Mouse (Mus musculus) neural tube, embryonic 12.5 days (tissue): Measurements from ENCODE around the gene G3bp2. TPM values are rescaled to one million over a fixed set of nuclear protein-coding genes. Genes with fewer than 3 reads are reported as not detected.

Experiments
- ATAC-seq: fragments of 200-750 bp; cut with Nextera tagmentation; 2 replicates; pipeline ENCODE4 v1.8.0; 2017; ENCODE audit warnings: low read depth, mild to moderate bottlenecking, moderate TSS enrichment, moderate library complexity; ENCODE audit not compliant: low FRiP score
- H3K27ac ChIP-seq: fragments of 300-500 bp; sonication (generic); 2 replicates; pipeline ENCODE4 v1.5.1; 2016
- H3K27me3 ChIP-seq: fragments of 300-500 bp; sonication (generic); replicated peaks from 2 replicates; pipeline ENCODE4 v1.6.1; 2016; ENCODE audit warnings: mild to moderate bottlenecking
- H3K36me3 ChIP-seq: fragments of 300-500 bp; sonication (generic); 2 replicates; pipeline ENCODE4 v1.6.1; 2016; ENCODE audit warnings: mild to moderate bottlenecking
- H3K4me1 ChIP-seq: fragments of 300-500 bp; sonication (generic); 2 replicates; pipeline ENCODE4 v1.6.1; 2016
- H3K4me2 ChIP-seq: fragments of 300-500 bp; sonication (generic); replicated peaks from 2 replicates; pipeline ENCODE4 v1.6.1; 2016; ENCODE audit warnings: mild to moderate bottlenecking
- H3K4me3 ChIP-seq: fragments of 300-500 bp; sonication (generic); 2 replicates; pipeline ENCODE4 v1.5.1; 2016
- H3K9ac ChIP-seq: fragments of 300-500 bp; sonication (generic); 2 replicates; pipeline ENCODE4 v1.6.1; 2016; ENCODE audit warnings: mild to moderate bottlenecking
- H3K9me3 ChIP-seq: fragments of 300-500 bp; sonication (generic); 2 replicates; pipeline ENCODE4 v1.6.1; 2016; ENCODE audit warnings: mild to moderate bottlenecking
- WGBS: fragments of 180-500 bp; shearing (Covaris S2); methylation state at CpG from one replicate; pipeline ENCODE4 v1.1.7; 2016; 5-methylcytosine and 5-hydroxymethylcytosine counted together
- polyA plus RNA-seq: library from polyadenylated mRNA; unstranded; fragments of >200 nt; fragmentation: Nextera tagmentation; extraction: Ambion mirVana; gene quantifications from 2 replicates; pipeline ENCODE4 v1.2.1, GENCODE M21; 2016

G3bp2 gene
- polyA plus RNA-seq, 1 experiment from 2014 or later: 327 TPM

- Histone ChIP-seq H3K27me3 (no peaks in the 10 kb centered on the region), H3K36me3 (no peaks in the 10 kb centered on the region), H3K27ac (no peak overlapping the region), H3K4me1 (no peaks in the 10 kb centered on the region), H3K9ac (no peak overlapping the region), H3K4me2 (no peak overlapping the region), H3K4me3 (no peak overlapping the region), H3K9me3 (no peaks in the 10 kb centered on the region)
- no peak for ATAC-seq
- 92% methylated on average over 6 of the region's 6 CpGs for WGBS
Observed at GRCm38 (mm10) chr5:92096786-92097185, 13.3 kb upstream of the G3bp2 start.

GRCm38 (mm10) chr5:92094062-92094415, 10.5 kb upstream of the G3bp2 start:
- Histone ChIP-seq H3K4me2 (no peak overlapping the region), H3K36me3 (no peaks in the 10 kb centered on the region), H3K27ac (no peak overlapping the region), H3K9ac (no peak overlapping the region), H3K27me3 (no peaks in the 10 kb centered on the region), H3K9me3 (no peaks in the 10 kb centered on the region), H3K4me1 (no peaks in the 10 kb centered on the region), H3K4me3 (no peak overlapping the region)
- 83% methylated on average over 3 of the region's 3 CpGs for WGBS
- no peak for ATAC-seq

GRCm38 (mm10) chr5:92093263-92094061, 9.9 kb upstream of the G3bp2 start:
- 52% methylated on average over 15 of the region's 15 CpGs for WGBS
- Histone ChIP-seq H3K9ac (no peak overlapping the region), H3K27me3 (no peaks in the 10 kb centered on the region), H3K9me3 (no peaks in the 10 kb centered on the region), H3K27ac (no peak overlapping the region), H3K4me3 (no peak overlapping the region), H3K4me1 (no peaks in the 10 kb centered on the region), H3K36me3 (no peaks in the 10 kb centered on the region), H3K4me2 (no peak overlapping the region)
- ATAC-seq: no peak

GRCm38 (mm10) chr5:92087469-92087868, 4.0 kb upstream of the G3bp2 start:
- no peak overlapping the region for H3K4me3 ChIP-seq
- 93% methylated on average over 4 of the region's 4 CpGs for WGBS
- no peak overlapping the region for H3K27ac ChIP-seq
- H3K9ac ChIP-seq: no peak overlapping the region
- H3K4me2 ChIP-seq: no peak overlapping the region
- H3K9me3 ChIP-seq: no peaks in the 10 kb centered on the region
- 0 out of 2 replicates have a peak, but pooled peaks cover under 1% of the 10 kb centered on the region for H3K4me1 ChIP-seq
- H3K36me3 ChIP-seq: no peaks in the 10 kb centered on the region
- no peaks in the 10 kb centered on the region for H3K27me3 ChIP-seq
- no peak for ATAC-seq

GRCm38 (mm10) chr5:92085821-92086550, 2.5 kb upstream of the G3bp2 start:
- Histone ChIP-seq H3K9ac (no peak overlapping the region), H3K27ac (no peak overlapping the region), H3K4me2 (no peak overlapping the region), H3K36me3 (no peaks in the 10 kb centered on the region), H3K4me1 (peaks cover 14% of the 10 kb centered on the region), H3K9me3 (no peaks in the 10 kb centered on the region), H3K4me3 (no peak overlapping the region), H3K27me3 (no peaks in the 10 kb centered on the region)
- ATAC-seq: no peak
- 90% methylated on average over 7 of the region's 7 CpGs for WGBS

- ATAC-seq: no peak
Observed at GRCm38 (mm10) chr5:92085246-92085645, 1.7 kb upstream of the G3bp2 start.

GRCm38 (mm10) chr5:92082821-92083401, 608 bp downstream of the G3bp2 start:
- Histone ChIP-seq H3K4me2 (peak overlapping the region; percentile 70), H3K36me3 (no peaks in the 10 kb centered on the region), H3K9ac (peak overlapping the region; percentile 97), H3K4me1 (peaks cover 19% of the 10 kb centered on the region), H3K4me3 (peak overlapping the region; percentile 97), H3K27ac (peak overlapping the region; percentile 98), H3K27me3 (no peaks in the 10 kb centered on the region), H3K9me3 (no peaks in the 10 kb centered on the region)
- under 1% methylated on average over 55 of the region's 55 CpGs for WGBS
- ATAC-seq: peak; percentile 82

More at GRCm38 (mm10) chr5:92085246-92085645, 1.7 kb upstream of the G3bp2 start:
- H3K4me2 ChIP-seq: no peak overlapping the region
- no peaks in the 10 kb centered on the region for H3K36me3 ChIP-seq
- no peak overlapping the region for H3K4me3 ChIP-seq
- WGBS: 65% methylated on average over 4 of the region's 4 CpGs
- no peak overlapping the region for H3K9ac ChIP-seq
- H3K9me3 ChIP-seq: no peaks in the 10 kb centered on the region
- no peak overlapping the region for H3K27ac ChIP-seq
- H3K27me3 ChIP-seq: no peaks in the 10 kb centered on the region
- H3K4me1 ChIP-seq: peaks cover 19% of the 10 kb centered on the region

- peaks cover 19% of the 10 kb centered on the region for H3K4me1 ChIP-seq
- no peaks in the 10 kb centered on the region for H3K27me3 ChIP-seq
- H3K4me2 ChIP-seq: peak overlapping the region; percentile 70
- WGBS: 75% methylated on average over 3 of the region's 3 CpGs
- H3K27ac ChIP-seq: no peak overlapping the region
- no peaks in the 10 kb centered on the region for H3K36me3 ChIP-seq
- no peaks in the 10 kb centered on the region for H3K9me3 ChIP-seq
- H3K9ac ChIP-seq: no peak overlapping the region
- ATAC-seq: no peak
- peak overlapping the region; percentile 97 for H3K4me3 ChIP-seq
Observed at GRCm38 (mm10) chr5:92081326-92081725, 2.2 kb downstream of the G3bp2 start.

- no peaks in the 10 kb centered on the region for H3K36me3 ChIP-seq
- H3K9me3 ChIP-seq: no peaks in the 10 kb centered on the region
- no peak overlapping the region for H3K9ac ChIP-seq
- WGBS: 69% methylated on average over 1 of the region's 1 CpGs
- no peak overlapping the region for H3K4me3 ChIP-seq
- no peak overlapping the region for H3K4me2 ChIP-seq
- H3K4me1 ChIP-seq: peaks cover 19% of the 10 kb centered on the region
- no peaks in the 10 kb centered on the region for H3K27me3 ChIP-seq
- ATAC-seq: no peak
- no peak overlapping the region for H3K27ac ChIP-seq
Observed at GRCm38 (mm10) chr5:92080400-92080799, 3.1 kb downstream of the G3bp2 start.

- no peak overlapping the region for H3K4me2 ChIP-seq
- H3K4me1 ChIP-seq: peaks cover 19% of the 10 kb centered on the region
- H3K4me3 ChIP-seq: no peak overlapping the region
- no peaks in the 10 kb centered on the region for H3K9me3 ChIP-seq
- H3K36me3 ChIP-seq: no peaks in the 10 kb centered on the region
- no peaks in the 10 kb centered on the region for H3K27me3 ChIP-seq
- 85% methylated on average over 1 of the region's 1 CpGs for WGBS
- no peak overlapping the region for H3K27ac ChIP-seq
- no peak overlapping the region for H3K9ac ChIP-seq
- no peak for ATAC-seq
Observed at GRCm38 (mm10) chr5:92079304-92079703, 4.2 kb downstream of the G3bp2 start.

- no peak overlapping the region for H3K27ac ChIP-seq
Observed at GRCm38 (mm10) chr5:92078751-92079150, 4.8 kb downstream of the G3bp2 start.

GRCm38 (mm10) chr5:92076273-92076672, 7.2 kb downstream of the G3bp2 start:
- peaks cover 5% of the 10 kb centered on the region for H3K36me3 ChIP-seq
- H3K27me3 ChIP-seq: no peaks in the 10 kb centered on the region
- H3K4me2 ChIP-seq: no peak overlapping the region
- no peaks in the 10 kb centered on the region for H3K9me3 ChIP-seq
- WGBS: 86% methylated on average over 1 of the region's 1 CpGs
- no peak overlapping the region for H3K9ac ChIP-seq
- peaks cover 7% of the 10 kb centered on the region for H3K4me1 ChIP-seq
- no peak overlapping the region for H3K4me3 ChIP-seq
- ATAC-seq: no peak
- no peak overlapping the region for H3K27ac ChIP-seq

More at GRCm38 (mm10) chr5:92078751-92079150, 4.8 kb downstream of the G3bp2 start:
- no peaks in the 10 kb centered on the region for H3K27me3 ChIP-seq
- peaks cover 19% of the 10 kb centered on the region for H3K4me1 ChIP-seq
- no peaks in the 10 kb centered on the region for H3K9me3 ChIP-seq
- H3K9ac ChIP-seq: no peak overlapping the region
- no peaks in the 10 kb centered on the region for H3K36me3 ChIP-seq
- ATAC-seq: no peak
- H3K4me3 ChIP-seq: no peak overlapping the region
- H3K4me2 ChIP-seq: no peak overlapping the region
